Mouse (Mus musculus): ENCODE measurements at regions not wholly inside any gene's neighbourhood (a gene's known extent, or its start where the extent isn't known, plus 50 kb on each side); places are given as distances from the start of the nearest gene placed in this dataset.
A peak's percentile ranks its signal among the peaks of the same experiment; 100 is the strongest.

DNA sequence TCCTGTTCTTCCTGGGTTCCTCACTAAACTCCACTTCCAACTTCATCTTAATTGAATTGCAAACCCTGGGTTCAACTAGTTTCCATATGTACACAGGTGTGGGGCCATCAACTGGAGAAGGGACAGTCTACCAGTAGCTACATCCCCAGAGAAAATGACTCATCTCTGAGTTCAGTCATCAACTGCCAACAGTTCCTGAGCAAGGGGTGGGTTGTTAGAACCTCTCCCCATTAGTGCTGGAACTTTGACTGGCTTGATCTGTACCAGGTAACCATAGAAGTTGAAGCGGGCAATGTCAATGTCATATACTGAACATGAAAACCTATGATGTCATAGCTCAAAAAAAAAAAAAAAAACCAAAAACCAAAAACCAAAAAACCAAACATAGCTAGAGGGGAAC is 69.8 kb downstream of the Gm21750 start:
- no peak for ATAC-seq (ENCODE audit: low FRiP score)
- Histone ChIP-seq H3K27me3 (replicated peaks) (no peaks in the 10 kb centered on the region), H3K9ac (replicated peaks) (no peak overlapping the region), H3K4me1 (no peaks in the 10 kb centered on the region), H3K36me3 (no peaks in the 10 kb centered on the region), H3K27ac (replicated peaks) (no peak overlapping the region), H3K9me3 (replicated peaks) (no peaks in the 10 kb centered on the region), H3K4me2 (no peak overlapping the region), H3K4me3 (replicated peaks) (no peak overlapping the region)
- WGBS = 96% methylated on average over 1 of the region's 1 CpGs

DNA sequence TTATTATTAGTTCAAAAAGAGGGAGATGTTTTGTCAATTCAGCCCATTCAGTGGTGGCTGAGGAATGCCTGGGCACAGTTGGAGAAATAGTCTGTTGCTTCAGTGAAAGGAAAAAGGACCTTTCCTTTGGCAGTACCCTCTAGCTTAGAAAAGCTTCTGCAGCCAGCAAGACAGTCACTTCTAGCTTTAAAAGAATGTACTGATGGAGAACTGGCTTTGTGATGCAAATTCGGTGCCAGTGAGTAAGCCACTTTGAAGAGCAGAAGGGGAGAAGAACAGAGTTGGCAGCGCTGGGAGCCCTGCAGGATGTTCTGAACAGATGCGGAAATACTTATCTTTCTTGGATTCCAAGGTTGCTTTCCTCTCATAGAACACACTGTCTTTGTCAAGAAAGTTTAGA is 71.1 kb downstream of the Gm21750 start:
- H3K4me2 ChIP-seq = no peak overlapping the region
- no peaks in the 10 kb centered on the region for H3K27me3 ChIP-seq (replicated peaks)
- ATAC-seq (ENCODE audit: low FRiP score) = no peak
- no peak overlapping the region for H3K27ac ChIP-seq (replicated peaks)
- H3K9me3 ChIP-seq (replicated peaks) = no peaks in the 10 kb centered on the region
- H3K4me1 ChIP-seq = no peaks in the 10 kb centered on the region
- WGBS = 49% methylated on average over 3 of the region's 3 CpGs
- H3K9ac ChIP-seq (replicated peaks) = no peak overlapping the region
- no peak overlapping the region for H3K4me3 ChIP-seq (replicated peaks)
- no peaks in the 10 kb centered on the region for H3K36me3 ChIP-seq

- H3K4me1 ChIP-seq = no peaks in the 10 kb centered on the region
- no peak overlapping the region for H3K27ac ChIP-seq (replicated peaks)
- H3K9ac ChIP-seq (replicated peaks) = no peak overlapping the region
- H3K27me3 ChIP-seq (replicated peaks) = no peaks in the 10 kb centered on the region
- WGBS = 79% methylated on average over 6 of the region's 6 CpGs
- no peaks in the 10 kb centered on the region for H3K36me3 ChIP-seq
- H3K9me3 ChIP-seq (replicated peaks) = no peaks in the 10 kb centered on the region
- ATAC-seq (ENCODE audit: low FRiP score) = no peak
- H3K4me2 ChIP-seq = no peak overlapping the region
- no peak overlapping the region for H3K4me3 ChIP-seq (replicated peaks)
Observed at GRCm38 (mm10) chr14:73750790-73751189, 89.8 kb downstream of the Gm21750 start.

- no peak overlapping the region for H3K9ac ChIP-seq (replicated peaks)
- H3K4me1 ChIP-seq = no peaks in the 10 kb centered on the region
- no peak overlapping the region for H3K4me2 ChIP-seq
- H3K27ac ChIP-seq (replicated peaks) = no peak overlapping the region
- no peak overlapping the region for H3K4me3 ChIP-seq (replicated peaks)
- H3K36me3 ChIP-seq = no peaks in the 10 kb centered on the region
- no peak for ATAC-seq (ENCODE audit: low FRiP score)
- H3K9me3 ChIP-seq (replicated peaks) = no peaks in the 10 kb centered on the region
- H3K27me3 ChIP-seq (replicated peaks) = no peaks in the 10 kb centered on the region
- WGBS = 49% methylated on average over 1 of the region's 1 CpGs
Observed at GRCm38 (mm10) chr14:73759986-73760385, 99.0 kb downstream of the Gm21750 start.

DNA sequence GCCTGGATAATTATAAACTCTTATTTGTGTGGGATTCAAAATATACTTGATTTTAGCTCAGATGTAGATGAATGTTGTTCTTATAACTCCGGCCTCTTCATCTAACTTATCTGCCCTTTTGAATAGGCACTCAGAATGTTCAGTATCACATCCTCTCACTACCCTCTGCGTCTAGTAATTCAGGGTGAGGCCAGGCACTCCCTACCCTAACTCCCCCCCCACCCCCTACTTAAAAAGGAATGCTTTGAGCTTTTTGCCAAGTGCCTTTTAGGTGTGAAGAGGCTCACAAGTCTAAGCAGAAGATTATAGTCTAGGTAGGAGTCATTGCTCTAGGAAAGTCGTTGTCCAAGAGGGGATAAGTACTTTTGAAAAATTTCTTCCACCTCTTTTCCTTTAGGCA is 111.9 kb downstream of the Gm21750 start:
- no peak for ATAC-seq (ENCODE audit: low FRiP score)
- no peak overlapping the region for H3K4me3 ChIP-seq (replicated peaks)
- no peak overlapping the region for H3K27ac ChIP-seq (replicated peaks)
- no peaks in the 10 kb centered on the region for H3K36me3 ChIP-seq
- H3K9me3 ChIP-seq (replicated peaks) = no peaks in the 10 kb centered on the region
- 71% methylated on average over 3 of the region's 3 CpGs for WGBS
- no peaks in the 10 kb centered on the region for H3K27me3 ChIP-seq (replicated peaks)
- H3K4me2 ChIP-seq = no peak overlapping the region
- no peaks in the 10 kb centered on the region for H3K4me1 ChIP-seq
- no peak overlapping the region for H3K9ac ChIP-seq (replicated peaks)

GRCm38 (mm10) chr14:73773810-73774209 is 112.8 kb downstream of the Gm21750 start:
- H3K9ac ChIP-seq (replicated peaks) = no peak overlapping the region
- no peaks in the 10 kb centered on the region for H3K27me3 ChIP-seq (replicated peaks)
- no peak overlapping the region for H3K4me2 ChIP-seq
- ATAC-seq (ENCODE audit: low FRiP score) = no peak
- H3K27ac ChIP-seq (replicated peaks) = no peak overlapping the region
- H3K4me1 ChIP-seq = no peaks in the 10 kb centered on the region
- no peaks in the 10 kb centered on the region for H3K36me3 ChIP-seq
- no peaks in the 10 kb centered on the region for H3K9me3 ChIP-seq (replicated peaks)
- WGBS = 30% methylated on average over 1 of the region's 1 CpGs
- H3K4me3 ChIP-seq (replicated peaks) = no peak overlapping the region

GRCm38 (mm10) chr14:73776066-73776465 is 115.0 kb downstream of the Gm21750 start:
- ATAC-seq (ENCODE audit: low FRiP score) = peak; percentile 65; the same call in 1 of the 2 replicates
- H3K27ac ChIP-seq (replicated peaks) = no peak overlapping the region
- H3K4me1 ChIP-seq = no peaks in the 10 kb centered on the region
- H3K9ac ChIP-seq (replicated peaks) = no peak overlapping the region
- WGBS = 22% methylated on average over 1 of the region's 1 CpGs
- no peak overlapping the region for H3K4me2 ChIP-seq
- H3K4me3 ChIP-seq (replicated peaks) = no peak overlapping the region
- H3K9me3 ChIP-seq (replicated peaks) = no peaks in the 10 kb centered on the region
- H3K36me3 ChIP-seq = no peaks in the 10 kb centered on the region
- no peaks in the 10 kb centered on the region for H3K27me3 ChIP-seq (replicated peaks)

- Histone ChIP-seq H3K9me3 (replicated peaks) (no peaks in the 10 kb centered on the region), H3K27ac (replicated peaks) (no peak overlapping the region), H3K9ac (replicated peaks) (no peak overlapping the region), H3K36me3 (no peaks in the 10 kb centered on the region), H3K4me1 (no peaks in the 10 kb centered on the region), H3K4me2 (no peak overlapping the region), H3K27me3 (replicated peaks) (no peaks in the 10 kb centered on the region), H3K4me3 (replicated peaks) (no peak overlapping the region)
- ATAC-seq (ENCODE audit: low FRiP score) = no peak
Observed at GRCm38 (mm10) chr14:73807169-73807568, 146.1 kb downstream of the Gm21750 start.

GRCm38 (mm10) chr14:73838890-73839289 is 177.9 kb downstream of the Gm21750 start:
- WGBS = 81% methylated on average over 6 of the region's 6 CpGs
- Histone ChIP-seq H3K27me3 (replicated peaks) (no peaks in the 10 kb centered on the region), H3K4me3 (replicated peaks) (no peak overlapping the region)

GRCm38 (mm10) chr14:73861782-73862181 is 200.8 kb downstream of the Gm21750 start:
- Histone ChIP-seq H3K9me3 (replicated peaks) (no peaks in the 10 kb centered on the region), H3K9ac (replicated peaks) (no peak overlapping the region), H3K4me3 (replicated peaks) (no peak overlapping the region), H3K27me3 (replicated peaks) (no peaks in the 10 kb centered on the region), H3K36me3 (no peaks in the 10 kb centered on the region), H3K27ac (replicated peaks) (no peak overlapping the region), H3K4me2 (no peak overlapping the region), H3K4me1 (no peaks in the 10 kb centered on the region)
- no peak for ATAC-seq (ENCODE audit: low FRiP score)
- WGBS = 45% methylated on average over 2 of the region's 2 CpGs

More at GRCm38 (mm10) chr14:73838890-73839289, 177.9 kb downstream of the Gm21750 start:
- no peak overlapping the region for H3K27ac ChIP-seq (replicated peaks)
- no peak overlapping the region for H3K4me2 ChIP-seq
- no peaks in the 10 kb centered on the region for H3K9me3 ChIP-seq (replicated peaks)
- no peak for ATAC-seq (ENCODE audit: low FRiP score)
- no peak overlapping the region for H3K9ac ChIP-seq (replicated peaks)
- H3K36me3 ChIP-seq = no peaks in the 10 kb centered on the region
- H3K4me1 ChIP-seq = no peaks in the 10 kb centered on the region

DNA sequence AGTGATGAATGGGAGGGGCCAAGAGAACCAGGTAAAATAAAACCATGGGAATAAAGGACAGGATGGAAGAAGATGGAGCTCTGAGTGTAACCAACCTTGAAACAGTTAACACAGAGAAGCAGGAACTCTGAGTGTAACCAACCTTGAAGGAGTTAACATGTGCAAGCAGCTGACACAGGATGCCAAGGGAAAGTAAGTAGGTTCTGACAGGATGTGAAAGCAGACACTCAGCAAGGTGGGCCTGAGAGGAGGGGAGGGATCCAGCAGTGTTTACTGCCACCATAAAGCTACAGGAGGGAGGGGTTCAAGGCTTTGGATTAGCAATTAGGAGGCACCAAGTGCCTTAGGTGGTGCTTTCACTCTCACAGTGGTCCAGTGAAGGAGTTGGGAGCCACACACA is 213.3 kb downstream of the Gm21750 start:
- no peaks in the 10 kb centered on the region for H3K4me1 ChIP-seq
- no peak overlapping the region for H3K4me2 ChIP-seq
- H3K9me3 ChIP-seq (replicated peaks) = no peaks in the 10 kb centered on the region
- H3K4me3 ChIP-seq (replicated peaks) = no peak overlapping the region
- H3K9ac ChIP-seq (replicated peaks) = no peak overlapping the region
- ATAC-seq (ENCODE audit: low FRiP score) = no peak
- H3K27ac ChIP-seq (replicated peaks) = no peak overlapping the region
- H3K27me3 ChIP-seq (replicated peaks) = no peaks in the 10 kb centered on the region
- no peaks in the 10 kb centered on the region for H3K36me3 ChIP-seq

DNA sequence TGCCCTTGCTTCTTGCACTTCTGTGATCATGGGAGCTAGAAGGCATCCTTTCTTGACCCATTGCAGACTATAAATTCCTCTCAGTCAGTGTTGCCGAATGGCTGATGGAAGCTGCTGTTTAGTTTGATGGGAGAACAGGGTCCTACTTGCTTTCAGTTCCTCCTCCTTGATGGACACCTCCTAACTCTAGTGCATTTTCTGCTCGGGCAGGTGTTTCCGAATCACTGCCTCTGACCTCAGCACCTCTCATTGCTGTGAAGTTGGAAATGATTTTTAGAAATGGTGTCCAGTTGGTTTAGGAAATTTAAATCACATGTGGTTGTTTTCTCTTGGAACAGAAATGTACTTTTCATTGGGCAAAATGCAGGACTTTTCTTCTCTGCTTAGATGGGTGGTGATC is 214.9 kb downstream of the Gm21750 start:
- H3K4me2 ChIP-seq = no peak overlapping the region
- no peaks in the 10 kb centered on the region for H3K4me1 ChIP-seq
- WGBS = 80% methylated on average over 3 of the region's 3 CpGs
- no peak for ATAC-seq (ENCODE audit: low FRiP score)
- no peak overlapping the region for H3K27ac ChIP-seq (replicated peaks)
- H3K36me3 ChIP-seq = no peaks in the 10 kb centered on the region
- H3K4me3 ChIP-seq (replicated peaks) = no peak overlapping the region
- H3K9me3 ChIP-seq (replicated peaks) = no peaks in the 10 kb centered on the region
- no peaks in the 10 kb centered on the region for H3K27me3 ChIP-seq (replicated peaks)
- no peak overlapping the region for H3K9ac ChIP-seq (replicated peaks)

GRCm38 (mm10) chr14:73878267-73878666 is 217.2 kb downstream of the Gm21750 start:
- Histone ChIP-seq H3K4me2 (no peak overlapping the region), H3K36me3 (no peaks in the 10 kb centered on the region), H3K9me3 (replicated peaks) (no peaks in the 10 kb centered on the region), H3K27me3 (replicated peaks) (no peaks in the 10 kb centered on the region), H3K27ac (replicated peaks) (no peak overlapping the region), H3K9ac (replicated peaks) (no peak overlapping the region), H3K4me1 (no peaks in the 10 kb centered on the region), H3K4me3 (replicated peaks) (no peak overlapping the region)
- ATAC-seq (ENCODE audit: low FRiP score) = no peak
- WGBS = 84% methylated on average over 1 of the region's 1 CpGs

Data from neural tube, embryonic 15.5 days (tissue).